Mouse (Mus musculus) yolk sac, embryonic 10.5 days (tissue): Measurements from ENCODE around the gene Tpte.
A peak's percentile ranks its signal among the peaks of the same experiment; 100 is the strongest.

ENCODE experiments used
- DNase-seq: peaks from one replicate; pipeline ENCODE4 v3.0.0-alpha.2; 2017; ENCODE audit warnings: low spot score

Gene Tpte

DNA sequence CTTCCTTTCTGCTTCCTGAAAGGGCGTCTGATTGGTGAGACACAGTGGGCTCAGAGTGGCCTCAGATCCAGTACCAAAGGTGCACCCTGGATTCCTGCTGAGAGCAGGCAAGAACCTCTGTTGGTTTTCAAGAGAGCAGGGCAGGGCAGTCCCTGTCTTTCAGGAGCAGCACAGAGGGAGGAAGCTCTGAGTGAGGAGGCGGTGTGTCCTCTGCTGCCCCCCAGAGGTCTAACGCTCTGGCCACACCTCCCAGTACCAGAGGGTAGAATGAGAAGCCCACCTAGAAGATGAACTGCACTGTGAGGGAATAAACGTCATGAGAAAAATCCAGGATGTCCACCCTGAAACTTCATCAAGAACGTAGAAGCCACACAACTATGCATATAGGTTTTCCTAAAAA lies 93.7 kb downstream of the Tpte start:
- no peak for DNase-seq

DNA sequence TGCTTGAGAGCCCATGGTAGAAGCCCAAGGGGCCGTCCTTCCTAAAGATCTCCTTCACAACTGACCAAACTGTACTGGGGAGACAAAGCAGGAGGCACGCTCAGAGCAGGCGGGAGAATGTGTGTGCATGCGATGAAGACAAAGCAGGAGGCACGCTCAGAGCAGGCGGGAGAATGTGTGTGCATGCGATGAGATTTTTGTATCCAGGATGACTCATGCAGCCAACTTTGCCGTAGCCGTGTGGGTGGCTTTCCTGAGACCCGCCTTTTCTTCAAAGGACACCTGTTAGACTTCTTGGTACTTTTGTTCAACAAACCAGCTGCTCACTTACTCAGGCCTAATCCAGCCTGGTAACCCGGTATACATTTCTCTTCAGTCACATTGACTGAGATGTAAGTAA lies 97.7 kb downstream of the Tpte start:
- no peak for DNase-seq

- DNase-seq, result no peak
Measured at GRCm38 (mm10) chr8:22382824-22383595, 99.8 kb downstream of the Tpte start.

GRCm38 (mm10) chr8:22385158-22385557 lies 101.9 kb downstream of the Tpte start:
- no peak for DNase-seq

GRCm38 (mm10) chr8:22389874-22390273 lies 106.6 kb downstream of the Tpte start:
- DNase-seq, result no peak

DNA sequence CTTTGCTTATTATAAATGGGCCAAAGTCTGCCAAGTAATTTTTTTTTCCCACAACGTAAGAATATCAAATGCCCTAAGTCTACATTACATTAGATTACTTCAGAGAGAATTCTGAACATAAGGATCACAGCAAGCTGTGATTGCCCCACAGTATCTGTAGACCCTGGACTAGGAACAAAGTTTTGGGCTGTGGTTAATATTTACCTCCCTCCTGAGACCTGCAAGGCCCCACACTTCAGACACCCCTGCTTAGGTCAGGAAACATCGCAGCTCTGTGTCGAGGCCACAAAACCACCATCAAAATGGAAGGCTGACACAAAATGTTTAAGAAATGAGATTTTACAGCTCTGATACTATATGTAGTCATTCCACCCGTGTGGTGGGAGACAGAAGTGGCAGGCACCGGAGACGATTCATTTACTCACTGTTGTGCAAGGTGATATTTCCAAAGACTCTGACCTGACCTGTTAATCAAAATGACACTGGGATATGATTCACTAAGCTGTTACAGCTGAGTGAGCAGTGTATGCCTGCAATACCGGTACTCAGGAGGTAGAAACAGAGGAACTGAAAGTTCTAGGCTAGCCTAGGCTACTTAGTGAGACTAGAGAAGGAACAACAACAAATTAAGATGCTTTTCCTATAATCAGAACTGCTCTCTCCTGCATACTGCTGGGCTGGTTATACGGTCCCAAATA lies 107.7 kb downstream of the Tpte start:
- DNase-seq, result peak; percentile 75

DNA sequence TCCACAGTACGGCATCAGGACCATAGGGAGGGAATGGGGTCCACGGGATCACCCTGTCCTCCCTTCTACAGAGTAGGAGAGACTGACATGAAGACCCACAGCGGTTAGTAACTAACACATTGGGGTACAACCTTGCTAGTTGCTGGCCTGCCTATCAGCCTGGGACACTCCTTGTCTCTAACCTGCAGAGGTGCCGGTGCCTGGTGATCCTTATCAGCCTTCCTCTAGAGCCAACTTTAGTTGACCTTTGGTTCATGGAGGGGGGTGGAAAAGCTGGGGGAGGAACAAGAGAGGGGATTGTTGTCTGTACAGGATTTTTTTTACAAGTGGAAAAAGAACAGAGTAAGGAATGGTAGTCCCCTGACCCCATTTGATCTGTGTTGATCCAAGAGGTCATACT lies 111.2 kb downstream of the Tpte start:
- DNase-seq, result peak; percentile 81

- DNase-seq, result no peak
Measured at GRCm38 (mm10) chr8:22395256-22395655, 112.0 kb downstream of the Tpte start.

GRCm38 (mm10) chr8:22397811-22398141 lies 114.5 kb downstream of the Tpte start:
- DNase-seq, result no peak

DNA sequence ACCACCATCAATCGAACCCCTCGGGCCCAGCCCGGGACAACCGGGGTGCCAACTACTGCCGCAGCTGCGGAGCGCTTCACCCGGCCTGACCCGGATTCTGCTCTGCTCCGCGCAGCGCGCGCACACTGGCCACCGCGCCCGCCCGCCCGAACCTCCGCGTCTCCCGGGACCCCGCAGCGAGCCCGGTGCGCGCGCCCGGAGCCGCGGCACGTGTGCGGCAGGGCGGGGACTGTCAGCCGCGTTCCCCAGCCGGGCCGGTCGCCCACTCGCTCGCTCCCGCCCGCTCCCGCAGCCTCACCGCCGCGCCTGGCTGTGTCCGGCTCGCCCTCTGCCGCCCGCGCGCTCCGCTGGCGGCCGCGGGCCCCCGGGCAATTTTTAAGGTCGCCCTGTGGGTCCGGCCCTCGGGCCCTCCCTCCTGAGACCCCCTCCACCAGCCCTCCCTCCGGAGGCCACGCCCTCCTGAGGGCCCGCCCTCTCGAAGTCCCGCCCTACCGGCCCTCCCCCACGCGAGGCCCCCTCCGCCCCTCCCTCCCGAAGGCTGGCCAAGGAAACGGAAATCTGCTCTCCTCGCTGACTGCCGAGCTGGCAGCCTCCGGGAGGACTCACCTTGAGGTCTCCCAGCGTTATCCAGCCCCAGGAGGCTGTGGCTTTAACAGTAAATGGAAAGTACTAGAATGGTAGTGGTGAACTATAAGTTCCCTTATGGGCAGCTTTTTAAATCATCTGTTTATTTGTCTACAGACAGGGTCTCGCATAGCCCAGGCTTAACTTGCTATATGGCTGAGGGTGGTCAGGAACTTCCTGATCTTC lies 115.1 kb downstream of the Tpte start, which contains the start of gene Slc25a15:
Slc25a15 (minus strand) TSS at position 456 of the 810 bp plus-strand sequence.
- DNase-seq, result peak; percentile 97

GRCm38 (mm10) chr8:22399285-22399880 lies 116.1 kb downstream of the Tpte start:
- DNase-seq, result no peak

DNA sequence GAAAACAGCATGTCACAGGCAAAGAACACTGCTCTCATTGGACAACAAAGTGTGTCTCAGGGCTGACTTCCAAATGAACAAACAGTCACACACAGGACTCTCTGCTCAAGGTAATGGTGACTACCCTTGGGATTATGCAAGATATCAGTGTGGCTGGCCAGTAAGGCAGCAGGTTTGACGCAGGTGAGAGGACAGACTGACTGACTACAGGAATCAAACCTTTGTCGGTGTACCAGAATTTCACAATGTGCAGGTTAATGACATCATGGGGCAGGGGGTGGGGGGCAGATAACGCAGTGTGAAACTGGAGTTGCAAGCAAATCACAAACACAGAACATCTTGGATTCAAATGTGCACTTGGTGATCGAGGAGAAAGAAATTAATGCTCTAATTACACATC lies 117.4 kb downstream of the Tpte start:
- no peak for DNase-seq

DNA sequence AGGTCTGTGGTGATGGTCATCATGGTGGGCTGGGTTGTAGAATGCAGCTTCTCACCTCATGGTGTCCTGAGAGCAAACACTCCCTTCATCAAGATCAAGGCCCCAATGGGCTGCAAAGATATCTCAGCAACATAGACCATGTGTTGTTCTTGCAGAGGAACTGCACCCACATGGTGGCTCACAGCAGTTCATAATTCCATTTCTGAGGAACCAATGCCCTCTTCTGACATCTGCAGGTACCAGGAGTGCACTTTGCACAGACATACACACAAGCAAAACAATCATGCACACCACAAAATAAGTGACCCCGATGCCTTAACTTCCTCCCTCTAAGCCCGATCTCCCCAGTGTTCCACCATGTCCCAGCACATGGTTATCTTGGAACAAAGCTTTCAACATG lies 120.0 kb downstream of the Tpte start:
- no peak for DNase-seq

DNA sequence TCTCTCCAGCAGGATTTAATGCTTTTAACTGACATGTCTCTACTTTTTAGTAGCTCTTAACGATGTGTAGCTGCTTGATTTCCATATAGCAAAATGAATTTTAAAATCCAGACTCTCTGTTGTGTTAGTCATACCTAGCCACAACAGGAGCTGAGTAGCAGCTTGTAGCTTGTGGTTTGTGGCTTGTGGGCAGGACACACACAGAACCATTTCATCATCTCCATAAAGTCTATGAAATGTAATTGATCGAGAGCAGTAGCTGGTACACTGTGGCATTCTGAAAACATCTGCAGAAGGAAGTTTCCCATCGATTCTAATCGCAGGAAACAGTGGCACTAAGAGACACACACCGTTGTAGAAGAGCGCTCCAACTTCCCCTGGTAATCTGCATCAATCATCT lies 122.5 kb downstream of the Tpte start:
- DNase-seq, result no peak

DNA sequence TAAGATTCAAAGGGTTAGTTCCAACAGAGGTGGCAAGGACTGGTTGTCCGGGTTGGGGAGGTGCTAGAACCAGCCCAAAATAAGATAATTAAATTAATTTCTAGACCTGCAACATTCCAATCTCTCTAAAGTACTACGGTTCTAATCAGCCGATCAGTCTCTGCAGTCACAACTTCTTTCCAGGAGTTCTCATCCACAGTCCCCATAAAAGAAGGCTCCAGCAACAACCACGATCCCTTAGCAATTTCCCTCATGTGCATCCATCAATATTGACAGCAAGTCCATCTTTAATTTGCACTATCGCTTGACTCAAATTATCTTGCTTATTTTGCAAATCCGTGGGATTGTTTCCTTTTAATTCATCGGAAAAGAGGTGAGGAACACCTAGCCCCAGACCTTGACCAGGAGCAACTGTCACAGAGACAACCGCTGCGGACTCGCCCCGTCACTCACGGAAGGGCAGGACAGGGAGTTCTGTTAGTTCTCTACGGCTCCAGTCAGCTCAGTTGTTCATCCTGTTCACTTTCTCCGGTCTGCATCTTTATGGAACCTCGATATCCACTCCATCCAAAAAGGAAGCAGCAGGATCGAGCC lies 127.5 kb downstream of the Tpte start:
- no peak for DNase-seq

DNA sequence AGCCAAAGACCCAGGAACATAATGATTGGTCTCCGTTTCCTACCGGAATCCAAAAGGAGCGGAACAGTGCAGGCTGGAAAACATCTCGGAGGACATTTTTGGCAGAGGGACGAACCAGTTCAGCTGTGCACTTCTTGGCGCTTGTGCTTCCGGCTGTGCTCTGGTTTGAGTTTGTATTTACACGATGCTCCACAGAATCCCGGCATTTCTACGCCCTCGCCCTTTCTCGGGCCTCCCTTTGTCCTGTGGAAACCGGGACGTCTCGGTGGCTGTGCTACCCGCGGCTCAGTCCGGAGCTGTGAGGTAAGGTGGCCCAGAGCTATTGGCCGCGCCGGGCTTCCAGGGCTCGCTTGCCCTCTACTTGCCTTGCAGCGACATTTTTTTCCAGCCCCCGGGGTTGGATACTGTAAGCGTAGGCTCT lies 128.1 kb downstream of the Tpte start, which contains the start of gene Mrps31:
Mrps31 (plus strand) TSS at position 80 of the 421 bp plus-strand sequence.
- DNase-seq, result peak; percentile 89

- DNase-seq, result no peak
Measured at GRCm38 (mm10) chr8:22411971-22412370, 128.7 kb downstream of the Tpte start.
